Mouse (Mus musculus) kidney, adult 18-20 months (tissue): ENCODE results near the gene Btbd9.

Source experiments
- DNase-seq: peaks from one replicate; pipeline ENCODE4 v3.0.0; 2021

The Btbd9 gene

GRCm38 (mm10) chr17:30598300-30598699, 22.0 kb upstream of the Btbd9 start:
- no peak for DNase-seq

GRCm38 (mm10) chr17:30597786-30598185, 21.5 kb upstream of the Btbd9 start:
- no peak for DNase-seq

DNA sequence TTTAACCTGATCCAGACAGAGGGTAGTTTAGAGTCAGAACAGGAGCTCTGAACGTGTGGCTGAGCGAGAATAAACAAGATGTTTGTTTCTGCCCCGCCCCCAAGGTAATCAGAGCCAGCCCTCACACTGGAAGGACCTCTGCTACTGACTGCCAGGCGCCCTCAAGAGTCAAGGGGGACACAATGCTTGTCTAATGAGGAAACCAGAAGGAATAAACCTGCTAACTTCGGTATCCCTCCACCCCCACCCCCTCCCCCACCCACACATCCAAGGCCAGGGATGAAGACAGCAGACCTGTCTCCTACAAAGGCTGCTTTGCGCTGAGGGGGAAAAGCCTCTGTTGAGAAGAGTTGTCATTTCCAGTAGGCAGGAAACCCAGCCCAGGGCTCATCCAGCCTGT, 18.6 kb upstream of the Btbd9 start:
- DNase-seq: no peak

DNA sequence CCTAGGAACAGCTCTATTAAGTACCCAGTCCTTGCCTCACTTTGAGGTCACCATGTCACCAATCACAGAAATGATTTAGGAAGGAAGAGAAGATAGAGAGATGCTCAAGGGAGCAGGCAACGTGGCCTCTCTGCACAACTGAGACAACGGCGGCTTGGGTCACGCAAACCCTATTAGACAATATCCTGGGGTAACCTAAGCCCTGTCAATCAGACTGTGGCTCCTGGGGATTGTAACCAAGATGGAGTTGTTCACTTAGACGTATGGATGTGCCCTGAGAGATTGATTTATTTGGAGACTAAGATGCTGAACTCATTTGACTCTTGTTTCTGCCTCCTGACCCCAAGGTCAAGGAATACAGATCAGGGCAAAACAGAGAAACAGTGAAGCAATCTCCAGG, 18.1 kb upstream of the Btbd9 start:
- no peak for DNase-seq

DNA sequence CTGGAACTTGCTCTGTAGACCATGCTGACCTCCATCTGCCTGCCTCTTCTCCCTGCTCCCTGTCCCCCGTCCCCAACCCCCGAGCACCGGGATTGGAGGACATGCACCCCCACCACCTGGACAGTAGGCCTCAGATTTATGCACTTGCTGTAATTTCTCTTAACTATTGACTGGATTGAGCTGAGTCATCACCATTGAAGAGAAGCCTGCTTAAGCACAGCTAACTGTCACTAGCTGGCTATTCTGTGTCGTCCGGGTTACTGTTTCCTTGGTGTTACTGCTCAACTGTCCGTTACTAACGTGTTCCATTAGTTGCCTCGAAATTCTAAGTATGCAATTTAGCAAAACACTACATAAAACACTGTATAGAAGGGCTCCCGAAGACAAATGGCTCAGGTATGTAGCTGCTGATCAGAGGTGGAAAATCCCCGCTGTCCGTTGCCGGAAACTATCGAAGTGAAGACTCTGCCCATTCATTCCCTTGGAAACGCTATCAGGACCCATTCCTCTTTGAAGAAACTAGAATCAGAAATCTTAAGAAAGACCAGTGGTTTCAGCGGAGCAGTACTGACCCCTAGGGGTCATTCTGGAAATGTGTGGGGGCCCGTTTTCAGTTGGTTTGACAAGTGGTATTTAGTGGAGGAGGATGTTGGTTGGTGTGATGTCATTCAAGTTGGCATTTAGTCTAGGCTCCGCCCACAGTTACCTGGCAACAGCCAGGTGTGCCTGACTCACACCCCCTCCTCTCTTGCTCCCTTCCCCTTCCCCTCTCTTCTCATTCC, 14.3 kb upstream of the Btbd9 start:
- peak; percentile 73 for DNase-seq

GRCm38 (mm10) chr17:30583258-30584001, 7.1 kb upstream of the Btbd9 start:
- DNase-seq: no peak

- DNase-seq: no peak
These were observed 6.0 kb upstream of the Btbd9 start for GRCm38 (mm10) chr17:30582313-30582712.

DNA sequence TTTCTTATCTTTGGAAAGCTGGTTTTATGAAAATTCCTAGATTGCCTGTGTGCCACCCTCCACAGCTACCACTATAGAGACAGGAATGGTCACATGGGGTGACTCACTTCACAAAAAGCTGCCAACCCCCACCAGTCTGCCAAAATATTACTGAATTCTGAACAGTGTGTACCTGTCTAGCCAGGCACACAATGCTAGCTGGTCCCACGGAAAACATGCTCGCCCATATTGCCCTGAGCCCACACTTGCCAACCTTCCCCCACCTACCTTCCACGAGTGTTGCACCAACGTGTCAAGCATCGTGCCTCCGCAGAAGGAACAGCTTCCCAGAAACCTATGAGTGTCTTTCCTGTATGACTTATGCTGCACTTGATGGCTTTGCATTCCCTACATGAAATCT, 4.9 kb upstream of the Btbd9 start:
- no peak for DNase-seq

DNA sequence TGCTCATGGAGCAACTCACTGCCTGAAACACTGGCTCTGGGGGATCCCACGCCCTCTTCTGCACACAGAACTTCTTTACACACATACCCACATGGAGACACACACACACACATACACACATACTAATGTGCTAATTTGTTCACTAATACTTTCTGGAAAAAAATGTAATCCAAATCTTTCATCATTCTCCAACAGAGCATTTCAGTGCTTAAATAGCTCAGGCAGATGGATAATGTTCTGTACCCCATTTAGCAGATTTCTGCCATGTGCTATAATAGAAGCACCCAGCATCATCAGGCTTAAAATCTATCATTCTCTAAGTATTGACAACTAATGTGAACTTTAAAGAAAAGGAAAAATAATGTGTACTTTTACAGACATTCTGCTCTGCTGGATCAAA, 4.5 kb upstream of the Btbd9 start:
- DNase-seq: no peak

DNA sequence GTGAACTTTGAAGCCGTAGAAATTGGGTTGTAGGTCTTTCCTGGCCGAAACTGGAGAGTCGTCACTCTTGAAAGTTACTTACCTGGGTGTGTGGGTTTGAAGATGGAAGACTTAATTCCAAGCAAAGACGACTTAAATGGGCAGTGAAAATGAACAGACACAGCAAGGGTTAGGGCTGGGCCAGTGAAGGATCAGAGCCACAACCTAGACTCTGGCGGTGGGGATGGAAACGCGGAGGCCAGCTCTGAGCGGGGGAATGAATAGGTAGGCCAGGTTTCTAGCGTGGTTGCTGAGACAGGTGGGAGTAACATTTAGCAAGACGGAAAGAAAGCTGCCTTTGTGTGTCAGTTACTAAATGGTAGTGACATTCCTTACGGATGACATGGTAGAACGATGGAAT, 658 bp upstream of the Btbd9 start:
- DNase-seq: no peak

DNA sequence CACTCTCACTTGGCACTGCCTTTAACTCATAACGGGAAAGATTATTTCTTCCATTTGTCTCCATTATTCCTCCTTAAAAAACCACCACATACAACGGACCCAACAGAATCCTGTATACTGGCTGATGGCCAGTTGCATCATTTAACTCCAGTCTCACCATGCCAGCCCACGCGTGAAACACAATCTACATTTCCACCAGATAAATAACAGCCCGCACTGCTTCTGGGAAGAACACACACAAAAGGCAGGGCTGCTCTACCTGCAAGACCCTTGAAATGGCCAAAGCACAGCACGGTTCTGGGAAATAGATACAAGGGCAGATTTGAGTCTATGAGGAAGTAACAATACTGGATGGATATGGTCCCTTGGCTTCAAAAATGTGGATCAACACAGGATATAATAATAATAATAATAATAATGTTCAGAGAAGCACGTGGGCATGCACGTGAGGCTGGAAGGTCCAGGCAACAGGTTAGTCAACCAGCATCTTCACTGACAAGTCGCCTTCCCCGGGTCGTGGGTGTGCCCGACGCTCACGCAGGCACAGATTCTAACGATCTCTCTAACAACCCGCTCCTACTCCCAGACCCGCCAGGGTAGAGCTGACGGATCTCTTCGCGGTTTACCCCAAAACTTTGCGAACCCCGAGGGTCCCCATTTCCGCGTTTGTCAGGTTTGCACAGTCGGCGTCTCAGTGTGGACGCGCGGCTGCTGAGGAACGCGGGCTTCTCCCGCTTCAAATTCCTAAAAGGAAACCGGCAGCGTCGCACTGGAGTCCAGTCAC, 975 bp downstream of the Btbd9 start:
- DNase-seq: no peak

DNA sequence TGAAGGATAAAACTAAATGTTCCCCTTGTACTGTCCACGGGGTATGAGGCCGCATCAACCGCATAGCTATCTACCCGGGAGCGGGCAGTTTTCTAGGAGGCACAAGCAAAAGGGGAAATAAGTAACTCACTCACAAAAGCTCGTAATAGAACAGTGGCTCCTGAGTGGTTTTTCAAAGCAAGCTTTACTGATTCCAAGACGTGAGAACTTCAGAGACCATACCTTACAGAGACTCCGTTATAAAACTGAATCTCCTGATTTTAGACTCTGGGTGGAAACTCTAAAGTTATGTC, 1.6 kb downstream of the Btbd9 start:
- DNase-seq: no peak

GRCm38 (mm10) chr17:30573990-30574782, 2.1 kb downstream of the Btbd9 start:
- peak; percentile 33 for DNase-seq

DNA sequence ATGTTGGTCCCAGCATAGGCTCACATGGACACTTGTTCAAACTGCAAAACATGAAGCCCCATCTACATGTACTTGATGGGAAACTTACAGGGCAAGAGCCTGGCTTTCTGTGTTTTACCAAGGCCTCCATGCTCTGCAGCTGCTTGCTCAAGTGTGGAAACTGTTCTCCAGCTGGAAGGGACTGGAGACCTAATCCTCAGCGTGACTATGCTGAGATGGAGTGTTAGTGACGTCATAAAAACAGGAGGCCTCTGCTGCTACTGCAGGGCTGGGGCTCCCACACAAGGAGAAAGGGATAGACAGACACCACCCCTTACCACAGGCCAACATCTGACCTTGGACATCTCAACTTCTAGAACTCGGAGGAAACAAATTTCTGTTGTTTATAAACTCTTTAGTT, 5.3 kb downstream of the Btbd9 start:
- no peak for DNase-seq

DNA sequence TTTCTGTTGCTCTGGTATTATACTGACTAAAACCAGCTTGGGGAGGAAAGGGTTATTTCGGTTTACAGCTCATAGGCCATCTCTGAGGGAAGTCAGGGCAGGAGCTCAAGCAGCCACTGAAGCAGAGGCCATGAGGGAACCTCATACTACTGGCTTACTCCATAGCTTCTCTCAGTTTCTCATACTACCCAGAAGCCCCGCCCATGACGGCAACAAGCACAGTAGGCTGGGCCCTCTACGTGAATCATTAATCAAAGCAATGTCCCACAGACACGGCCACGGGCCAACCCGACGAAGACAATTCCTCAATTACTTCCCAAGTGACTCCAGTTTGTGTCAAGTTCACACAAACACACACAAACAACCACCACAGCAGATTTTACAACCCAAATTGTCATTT, 6.1 kb downstream of the Btbd9 start:
- peak; percentile 82 for DNase-seq

GRCm38 (mm10) chr17:30568473-30568872, 7.8 kb downstream of the Btbd9 start:
- no peak for DNase-seq

- no peak for DNase-seq
These were observed 11.3 kb downstream of the Btbd9 start for GRCm38 (mm10) chr17:30564971-30565370.

DNA sequence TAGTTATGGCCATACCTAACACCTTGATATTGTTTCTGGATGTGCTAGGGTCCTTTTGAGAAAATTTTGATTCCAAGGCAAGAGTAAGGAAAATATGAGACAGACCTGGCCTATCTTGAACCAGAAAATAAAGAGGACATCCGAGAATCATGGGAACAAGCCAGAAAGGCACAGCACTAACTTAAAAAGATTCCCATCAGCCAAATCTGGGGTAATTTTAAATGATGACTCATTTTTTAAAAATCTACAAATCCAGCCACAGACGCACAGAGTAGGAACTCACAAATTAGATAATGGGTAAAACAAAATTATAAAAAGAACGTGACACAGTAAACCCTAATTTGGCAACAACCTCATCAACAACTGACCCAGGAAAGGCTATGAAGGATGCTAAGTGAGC, 11.9 kb downstream of the Btbd9 start:
- no peak for DNase-seq

GRCm38 (mm10) chr17:30563484-30564075, 12.7 kb downstream of the Btbd9 start:
- DNase-seq: no peak

- DNase-seq: no peak
These were observed 13.5 kb downstream of the Btbd9 start for GRCm38 (mm10) chr17:30562770-30563169.

DNA sequence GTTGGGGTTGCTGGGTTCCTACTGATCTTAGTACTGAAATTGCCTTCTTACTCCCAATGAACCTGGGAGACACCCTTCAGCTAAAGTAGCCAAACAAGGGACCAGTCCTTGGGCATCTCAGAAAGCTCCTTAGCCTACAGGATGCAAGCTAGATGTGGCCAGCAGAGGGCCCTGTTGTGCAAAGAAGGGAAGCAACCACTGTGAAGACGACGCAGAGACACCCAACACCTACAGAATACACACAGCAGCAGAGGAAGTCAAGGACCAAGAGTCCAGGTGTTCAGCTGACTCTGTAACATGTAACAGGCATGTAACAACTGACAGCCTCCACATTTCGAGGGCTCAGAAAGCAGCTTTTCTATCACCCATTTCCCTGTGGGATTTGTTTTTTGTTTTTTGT, 16.8 kb downstream of the Btbd9 start:
- DNase-seq: peak; percentile 86

- no peak for DNase-seq
These were observed 17.7 kb downstream of the Btbd9 start for GRCm38 (mm10) chr17:30558623-30559022.

- DNase-seq: no peak
These were observed 19.8 kb downstream of the Btbd9 start for GRCm38 (mm10) chr17:30556512-30556911.
